Mouse (Mus musculus) forebrain, embryonic 12.5 days (tissue): ENCODE measurements around the gene Cradd. TPM values are rescaled to one million over a fixed set of nuclear protein-coding genes. Genes with fewer than 3 reads are reported as not detected.
A peak's percentile ranks its signal among the peaks of the same experiment; 100 is the strongest.

ENCODE experiments used
- ATAC-seq: fragments of 200-750 bp; cut with Nextera tagmentation; 2 replicates; pipeline ENCODE4 v1.8.0; 2017; ENCODE audit warnings: moderate TSS enrichment; ENCODE audit not compliant: low FRiP score
- H3K27ac ChIP-seq: fragments of 300-500 bp; sonication (generic); 2 replicates; pipeline ENCODE4 v1.5.1; 2016; ENCODE audit warnings: mild to moderate bottlenecking
- H3K27me3 ChIP-seq: fragments of 300-500 bp; sonication (generic); 2 replicates; pipeline ENCODE4 v1.6.1; 2016; ENCODE audit warnings: mild to moderate bottlenecking
- H3K36me3 ChIP-seq: fragments of 300-500 bp; sonication (generic); replicated peaks from 2 replicates; pipeline ENCODE4 v1.6.1; 2016; ENCODE audit warnings: mild to moderate bottlenecking
- H3K4me1 ChIP-seq: fragments of 300-500 bp; sonication (generic); 2 replicates; pipeline ENCODE4 v1.6.1; 2016
- H3K4me2 ChIP-seq: fragments of 300-500 bp; sonication (generic); 2 replicates; pipeline ENCODE4 v1.6.1; 2016; ENCODE audit warnings: mild to moderate bottlenecking, moderate library complexity
- H3K4me3 ChIP-seq: fragments of 300-500 bp; sonication (generic); replicated peaks from 2 replicates; pipeline ENCODE4 v1.5.1; 2016; ENCODE audit warnings: mild to moderate bottlenecking
- H3K9ac ChIP-seq: fragments of 300-500 bp; sonication (generic); 2 replicates; pipeline ENCODE4 v1.6.1; 2016; ENCODE audit warnings: mild to moderate bottlenecking
- H3K9me3 ChIP-seq: fragments of 300-500 bp; sonication (generic); 2 replicates; pipeline ENCODE4 v1.6.1; 2016
- WGBS: fragments of 180-500 bp; shearing (Covaris S2); methylation state at CpG from one replicate; pipeline ENCODE4 v1.1.7; 2016; 5-methylcytosine and 5-hydroxymethylcytosine counted together
- polyA plus RNA-seq: library from polyadenylated mRNA; unstranded; fragments of >200 nt; fragmentation: Nextera tagmentation; extraction: Ambion mirVana; gene quantifications from 2 replicates; pipeline ENCODE4 v1.2.1, GENCODE M21; 2016

Gene Cradd
- polyA plus RNA-seq, 1 experiment from 2014 or later = 13.3 TPM

DNA sequence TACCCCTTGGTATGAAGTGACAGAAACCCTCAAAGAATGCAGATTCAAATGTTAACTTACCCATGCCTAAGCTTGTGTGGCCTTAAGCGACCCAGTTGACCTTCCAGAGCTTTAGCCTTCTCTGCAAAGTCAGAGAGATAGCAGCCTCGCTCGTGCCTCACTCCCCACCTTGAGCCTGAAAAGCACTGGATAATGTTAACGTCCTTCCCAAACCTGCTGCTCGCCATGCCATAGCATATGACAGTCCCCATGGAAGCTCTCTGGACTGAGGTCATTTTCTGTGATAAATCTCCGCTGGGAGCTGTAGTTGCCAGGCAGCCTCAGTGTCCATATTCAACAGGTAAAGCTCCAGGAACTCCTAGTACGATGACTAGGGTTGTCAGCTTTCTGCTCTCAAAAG lies 170.7 kb downstream of the Cradd start:
- no peaks in the 10 kb centered on the region for H3K27me3 ChIP-seq
- no peak overlapping the region for H3K4me3 ChIP-seq
- WGBS = 82% methylated on average over 7 of the region's 7 CpGs
- no peak for ATAC-seq
- H3K9me3 ChIP-seq = no peaks in the 10 kb centered on the region
- no peaks in the 10 kb centered on the region for H3K36me3 ChIP-seq
- H3K4me2 ChIP-seq = no peak overlapping the region
- H3K9ac ChIP-seq = no peak overlapping the region
- no peak overlapping the region for H3K27ac ChIP-seq
- H3K4me1 ChIP-seq = no peaks in the 10 kb centered on the region

DNA sequence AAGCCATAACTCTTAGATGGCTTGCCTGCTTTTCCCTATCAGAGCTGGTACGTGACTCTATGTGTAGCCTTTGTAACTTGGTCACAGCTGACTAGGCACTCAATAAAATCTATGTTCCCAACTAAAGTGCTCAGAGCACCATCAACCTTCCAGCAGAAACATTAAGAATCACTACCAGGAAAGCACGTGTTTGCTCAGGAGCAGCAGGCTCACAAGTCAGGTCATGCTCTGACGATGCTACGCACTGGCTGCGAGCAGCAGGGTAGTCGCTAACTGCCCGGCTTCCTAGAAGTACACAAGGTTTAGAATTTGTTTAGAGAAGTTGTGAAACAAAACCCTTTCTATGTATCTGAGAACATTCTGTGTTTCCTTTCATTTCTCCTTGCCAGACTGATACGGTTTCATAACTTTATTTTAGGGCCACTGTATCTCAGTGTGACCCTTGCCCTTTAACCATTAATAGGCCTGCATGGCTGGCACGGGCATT lies 171.4 kb downstream of the Cradd start:
- no peak overlapping the region for H3K4me2 ChIP-seq
- no peaks in the 10 kb centered on the region for H3K27me3 ChIP-seq
- no peaks in the 10 kb centered on the region for H3K4me1 ChIP-seq
- no peak for ATAC-seq
- H3K4me3 ChIP-seq = no peak overlapping the region
- H3K27ac ChIP-seq = no peak overlapping the region
- H3K9ac ChIP-seq = no peak overlapping the region
- H3K36me3 ChIP-seq = no peaks in the 10 kb centered on the region
- 89% methylated on average over 9 of the region's 9 CpGs for WGBS
- H3K9me3 ChIP-seq = no peaks in the 10 kb centered on the region

DNA sequence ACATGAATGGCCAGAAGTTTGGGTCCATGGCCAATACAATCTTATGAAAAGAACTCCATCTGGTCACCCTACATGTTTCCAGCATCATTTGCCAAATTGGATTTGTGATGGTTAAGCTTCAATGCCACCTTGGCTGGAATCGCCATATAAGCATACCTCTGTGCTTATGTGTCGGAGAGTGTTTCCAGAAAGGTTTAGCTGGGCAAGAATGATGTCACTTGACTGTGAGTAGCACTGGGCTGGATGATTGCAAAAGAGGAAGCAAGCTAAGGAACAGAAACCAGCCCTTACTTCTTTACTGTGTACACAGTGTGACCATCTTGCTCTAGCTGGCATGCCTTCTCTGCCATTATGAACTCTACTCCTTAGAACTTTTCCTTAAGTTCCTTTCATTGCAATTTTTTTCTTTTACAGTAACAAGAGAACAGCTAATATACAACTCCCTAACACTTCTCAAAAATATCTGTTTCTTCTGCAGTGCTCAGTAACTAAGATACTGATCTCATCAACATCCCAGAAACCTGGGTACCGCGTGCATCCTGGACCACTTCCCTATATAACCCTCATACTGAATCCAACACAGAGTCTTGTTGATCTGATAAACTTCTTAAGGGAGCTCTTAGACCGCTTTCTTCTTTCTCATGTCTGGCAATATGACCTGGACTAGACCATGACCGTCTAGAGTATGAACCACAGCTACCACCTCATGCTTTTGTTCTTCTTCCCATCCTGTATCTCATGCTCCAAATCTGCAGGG lies 172.7 kb downstream of the Cradd start:
- WGBS = 93% methylated on average over 6 of the region's 6 CpGs
- Histone ChIP-seq H3K27ac (no peak overlapping the region), H3K9me3 (no peaks in the 10 kb centered on the region), H3K36me3 (no peaks in the 10 kb centered on the region), H3K4me2 (no peak overlapping the region), H3K9ac (no peak overlapping the region), H3K4me1 (peaks cover 4% of the 10 kb centered on the region; the same call in 1 of the 2 replicates), H3K27me3 (no peaks in the 10 kb centered on the region), H3K4me3 (no peak overlapping the region)
- no peak for ATAC-seq

DNA sequence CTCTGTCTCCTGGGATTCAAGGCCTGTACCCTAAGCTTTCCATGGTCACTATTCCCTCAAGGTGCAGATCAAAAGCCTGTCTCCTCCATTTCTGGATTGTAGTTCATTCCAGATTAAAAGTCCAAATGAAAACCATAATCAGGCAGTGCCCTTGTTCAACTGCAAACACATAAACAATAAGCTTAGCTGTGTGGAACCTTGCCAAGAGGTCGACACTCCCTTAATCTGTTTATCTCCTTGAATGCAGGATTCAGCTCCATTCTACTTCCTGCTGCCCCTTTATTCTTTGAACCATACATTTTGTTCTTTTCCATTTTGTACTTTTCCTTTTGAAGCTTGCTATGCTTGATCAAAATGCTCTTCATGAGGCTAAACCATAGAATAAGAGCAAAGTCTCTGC lies 174.3 kb downstream of the Cradd start:
- no peak overlapping the region for H3K9ac ChIP-seq
- no peak overlapping the region for H3K27ac ChIP-seq
- 29% methylated on average over 1 of the region's 1 CpGs for WGBS
- peaks cover 15% of the 10 kb centered on the region for H3K4me1 ChIP-seq
- no peak overlapping the region for H3K4me2 ChIP-seq
- no peaks in the 10 kb centered on the region for H3K27me3 ChIP-seq
- no peak for ATAC-seq
- no peaks in the 10 kb centered on the region for H3K36me3 ChIP-seq
- H3K9me3 ChIP-seq = no peaks in the 10 kb centered on the region
- H3K4me3 ChIP-seq = no peak overlapping the region

DNA sequence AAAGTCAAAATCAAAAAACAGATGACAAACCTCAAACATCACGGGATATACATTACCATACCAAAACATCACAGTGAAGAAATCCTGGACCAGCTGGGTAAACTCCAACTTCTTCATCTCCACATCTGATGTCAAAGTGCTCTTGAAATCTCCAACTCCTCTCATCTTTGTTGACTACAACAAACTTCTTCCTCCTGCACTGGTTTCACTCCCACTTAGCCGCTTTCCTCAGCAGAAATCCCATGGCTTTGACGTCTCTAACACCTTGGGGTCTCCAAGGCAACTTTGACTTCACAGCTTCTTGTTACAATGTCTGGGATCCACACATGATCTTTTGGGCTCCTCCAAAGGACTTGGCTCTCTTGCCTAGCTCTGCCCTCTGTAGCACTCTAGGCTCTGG lies 175.3 kb downstream of the Cradd start:
- 96% methylated on average over 3 of the region's 3 CpGs for WGBS
- no peak for ATAC-seq

DNA sequence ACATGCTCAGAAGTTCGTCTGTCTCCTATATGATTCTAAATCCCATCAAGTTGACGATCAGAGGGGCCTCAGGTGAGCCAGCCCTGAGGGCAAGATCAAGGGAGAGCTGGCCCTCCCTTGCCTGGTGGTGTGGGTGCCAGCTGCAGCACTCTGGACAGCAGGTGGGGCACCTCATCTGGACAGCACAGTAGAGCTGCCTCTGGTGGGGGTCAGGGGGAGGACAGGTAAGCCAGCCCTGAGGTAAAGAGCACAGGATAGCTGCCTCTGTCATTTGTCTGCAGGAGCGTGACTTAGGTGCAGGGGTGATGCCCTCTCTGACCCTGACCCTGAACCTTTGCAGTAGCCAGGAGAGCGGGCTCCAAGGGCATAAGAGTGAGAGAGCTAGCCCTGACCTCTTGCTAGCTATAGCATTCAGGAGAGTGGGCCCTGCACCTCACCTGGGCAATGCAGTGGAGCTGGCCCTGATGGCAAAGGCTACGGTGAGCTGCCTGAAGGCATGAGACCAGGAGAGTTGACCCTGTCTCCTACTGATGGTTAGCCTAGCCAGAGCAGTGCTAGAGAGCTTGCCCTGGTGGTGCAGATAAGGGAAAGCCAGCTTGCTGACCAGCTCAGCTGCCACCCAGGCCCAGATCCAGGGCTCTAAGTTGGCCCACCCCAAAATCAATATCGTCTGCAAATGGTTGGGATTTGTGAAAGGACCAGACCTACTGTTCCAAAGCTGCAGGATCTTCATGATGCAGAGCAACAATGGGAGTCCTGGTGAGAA lies 176.6 kb downstream of the Cradd start:
- no peak overlapping the region for H3K4me2 ChIP-seq
- no peak overlapping the region for H3K27ac ChIP-seq
- ATAC-seq = no peak
- 86% methylated on average over 6 of the region's 6 CpGs for WGBS
- no peak overlapping the region for H3K4me3 ChIP-seq
- no peaks in the 10 kb centered on the region for H3K36me3 ChIP-seq
- H3K9ac ChIP-seq = no peak overlapping the region
- peaks cover 36% of the 10 kb centered on the region for H3K4me1 ChIP-seq
- H3K27me3 ChIP-seq = no peaks in the 10 kb centered on the region
- H3K9me3 ChIP-seq = no peaks in the 10 kb centered on the region

More for the DNA sequence above, 175.3 kb downstream of the Cradd start:
- no peak overlapping the region for H3K4me2 ChIP-seq
- H3K27ac ChIP-seq = no peak overlapping the region
- H3K9me3 ChIP-seq = no peaks in the 10 kb centered on the region
- no peaks in the 10 kb centered on the region for H3K36me3 ChIP-seq
- no peak overlapping the region for H3K4me3 ChIP-seq
- H3K4me1 ChIP-seq = peaks cover 26% of the 10 kb centered on the region
- no peaks in the 10 kb centered on the region for H3K27me3 ChIP-seq
- no peak overlapping the region for H3K9ac ChIP-seq

DNA sequence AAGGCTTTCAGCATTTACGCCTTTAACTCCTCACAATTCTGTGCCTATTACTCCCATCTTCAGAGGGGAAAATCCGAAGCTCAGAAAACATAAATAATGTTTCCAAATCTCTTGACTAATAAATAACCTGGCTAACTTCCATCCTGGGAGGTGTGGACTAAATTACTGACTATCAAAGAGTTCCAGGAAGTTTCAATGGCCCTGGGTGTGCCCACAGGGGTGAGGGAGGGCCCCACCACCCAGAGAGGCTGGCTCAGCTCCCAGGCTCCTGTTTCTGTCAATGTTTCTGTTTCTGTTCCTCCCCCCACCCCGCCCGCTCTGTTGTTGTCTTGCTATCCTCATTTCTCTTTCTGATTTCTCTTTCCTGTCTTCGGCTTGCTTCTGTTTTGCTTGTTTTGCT lies 177.4 kb downstream of the Cradd start:
- Histone ChIP-seq H3K4me2 (no peak overlapping the region), H3K27ac (no peak overlapping the region), H3K4me3 (no peak overlapping the region), H3K4me1 (peaks cover 36% of the 10 kb centered on the region), H3K27me3 (no peaks in the 10 kb centered on the region), H3K9ac (no peak overlapping the region), H3K9me3 (no peaks in the 10 kb centered on the region), H3K36me3 (no peaks in the 10 kb centered on the region)
- WGBS = 79% methylated on average over 5 of the region's 5 CpGs
- ATAC-seq = no peak

DNA sequence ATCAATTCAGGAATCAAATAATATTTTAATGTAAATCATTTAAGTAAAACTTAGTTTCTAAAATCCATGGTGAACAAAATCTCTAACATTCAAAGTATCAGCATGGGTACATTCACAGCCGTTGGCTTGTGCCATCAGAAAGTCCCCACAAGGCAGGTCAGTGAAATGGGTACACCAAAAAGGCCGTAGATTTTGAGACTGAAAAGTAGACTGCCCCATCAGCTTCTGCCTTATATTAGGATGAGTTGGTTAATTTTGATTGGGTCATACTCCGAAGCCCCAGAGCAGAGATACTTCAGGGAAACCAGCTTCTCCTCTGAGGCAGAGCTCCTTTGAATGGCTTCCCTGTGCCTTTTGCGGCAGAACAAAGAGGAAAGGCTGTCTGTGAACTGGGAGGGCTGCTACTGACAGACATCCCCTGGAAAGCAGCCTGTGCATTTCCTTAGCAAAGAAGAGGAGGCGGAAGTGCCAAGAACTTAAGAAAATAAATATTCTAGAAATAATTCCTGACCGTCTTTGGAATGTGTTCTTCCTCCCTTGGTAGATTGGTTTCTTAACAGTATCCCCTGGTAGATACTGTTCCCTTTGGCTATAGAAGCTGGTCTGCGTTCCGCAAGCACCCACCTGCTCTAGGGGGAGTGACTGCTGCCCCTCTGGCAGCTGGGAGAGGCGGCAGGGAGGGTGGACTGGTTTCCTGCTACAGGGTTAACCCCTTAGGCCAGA lies 178.6 kb downstream of the Cradd start:
- Histone ChIP-seq H3K36me3 (no peaks in the 10 kb centered on the region), H3K4me1 (peaks cover 36% of the 10 kb centered on the region), H3K27ac (peak overlapping the region; percentile 46), H3K9ac (peak overlapping the region; percentile 9; the same call in 1 of the 2 replicates), H3K4me3 (no peak overlapping the region), H3K9me3 (no peaks in the 10 kb centered on the region), H3K4me2 (peak overlapping the region; percentile 9; the same call in 1 of the 2 replicates), H3K27me3 (no peaks in the 10 kb centered on the region)
- 32% methylated on average over 9 of the region's 9 CpGs for WGBS
- peak; percentile 59 for ATAC-seq

DNA sequence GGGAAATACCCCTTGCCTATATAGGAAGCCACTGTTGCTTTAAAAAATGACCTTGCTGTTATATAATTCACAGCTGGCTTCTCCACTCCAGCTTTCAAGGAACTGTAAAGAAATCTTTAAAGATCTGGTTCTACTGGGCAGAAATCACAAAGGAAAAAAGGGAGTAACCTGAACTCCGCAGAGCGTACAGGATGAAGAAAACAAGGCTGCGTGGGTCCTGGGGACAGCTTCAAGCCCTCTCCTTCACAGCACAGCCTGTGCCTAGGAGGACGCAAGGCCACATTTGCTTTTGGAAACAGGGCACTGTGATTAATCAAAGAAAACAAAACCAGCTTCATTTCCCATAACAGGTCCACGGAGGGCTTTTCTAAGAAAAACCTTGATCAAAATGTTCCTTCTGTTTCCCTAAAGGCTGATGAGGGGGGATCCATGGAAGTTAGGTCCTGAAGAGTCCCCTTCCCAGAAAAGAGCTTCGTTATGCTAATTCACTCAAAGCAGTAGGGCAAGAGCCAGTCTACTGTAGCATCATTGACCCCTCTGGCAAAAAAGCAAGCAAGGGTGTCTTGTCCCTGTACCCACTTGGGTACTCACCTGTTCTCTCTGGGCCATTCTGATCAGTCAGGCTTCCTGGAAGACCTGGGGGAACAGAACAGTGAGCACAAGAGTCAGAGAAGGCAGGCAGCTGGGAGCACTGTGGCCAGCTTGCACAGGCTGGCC lies 179.4 kb downstream of the Cradd start:
- Histone ChIP-seq H3K4me2 (no peak overlapping the region), H3K9ac (no peak overlapping the region)

DNA sequence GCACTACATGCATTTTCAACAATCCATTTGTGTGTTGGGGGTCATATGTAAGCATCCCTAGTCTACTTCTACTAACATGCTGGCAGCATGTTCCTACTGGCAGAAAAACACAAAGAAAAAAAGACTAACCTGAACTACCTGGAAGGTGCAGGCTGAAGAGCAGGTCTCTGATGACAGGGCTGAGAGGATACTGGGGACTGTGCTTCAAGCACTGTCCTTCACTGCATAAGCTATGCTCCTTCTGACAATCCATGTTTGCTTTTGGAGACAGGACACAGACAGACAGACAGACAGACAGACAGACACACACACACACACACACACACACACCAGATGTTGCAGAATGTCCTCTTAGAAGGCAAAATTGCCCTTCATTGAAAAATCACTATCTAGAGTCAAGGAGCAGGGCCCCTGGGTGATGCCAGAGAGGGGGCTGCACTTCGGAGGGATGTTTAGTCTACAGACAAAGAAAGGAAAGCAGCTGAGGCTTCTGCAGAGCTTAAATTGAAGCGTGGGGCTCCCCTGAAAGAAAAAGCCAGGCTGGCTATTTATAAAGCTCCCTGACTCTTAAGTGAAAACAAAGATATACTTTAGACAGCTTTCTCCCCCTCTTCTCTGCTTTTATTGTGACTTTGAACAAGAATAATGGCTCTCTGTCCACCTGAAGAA lies 180.4 kb downstream of the Cradd start:
- Histone ChIP-seq H3K9ac (no peak overlapping the region), H3K27ac (peak overlapping the region; percentile 65), H3K4me1 (peaks cover 39% of the 10 kb centered on the region), H3K4me2 (no peak overlapping the region; the same call in 1 of the 2 replicates), H3K4me3 (no peak overlapping the region), H3K27me3 (no peaks in the 10 kb centered on the region), H3K9me3 (no peaks in the 10 kb centered on the region), H3K36me3 (no peaks in the 10 kb centered on the region)
- WGBS = 2% methylated on average over 2 of the region's 2 CpGs
- ATAC-seq = no peak

More for the DNA sequence above, 179.4 kb downstream of the Cradd start:
- Histone ChIP-seq H3K9me3 (no peaks in the 10 kb centered on the region), H3K36me3 (no peaks in the 10 kb centered on the region), H3K4me3 (no peak overlapping the region), H3K27ac (0 out of 2 replicates have a peak overlapping the region, but pooled peaks have one; percentile 65), H3K4me1 (peaks cover 39% of the 10 kb centered on the region), H3K27me3 (no peaks in the 10 kb centered on the region)
- ATAC-seq = no peak
- 49% methylated on average over 6 of the region's 6 CpGs for WGBS

DNA sequence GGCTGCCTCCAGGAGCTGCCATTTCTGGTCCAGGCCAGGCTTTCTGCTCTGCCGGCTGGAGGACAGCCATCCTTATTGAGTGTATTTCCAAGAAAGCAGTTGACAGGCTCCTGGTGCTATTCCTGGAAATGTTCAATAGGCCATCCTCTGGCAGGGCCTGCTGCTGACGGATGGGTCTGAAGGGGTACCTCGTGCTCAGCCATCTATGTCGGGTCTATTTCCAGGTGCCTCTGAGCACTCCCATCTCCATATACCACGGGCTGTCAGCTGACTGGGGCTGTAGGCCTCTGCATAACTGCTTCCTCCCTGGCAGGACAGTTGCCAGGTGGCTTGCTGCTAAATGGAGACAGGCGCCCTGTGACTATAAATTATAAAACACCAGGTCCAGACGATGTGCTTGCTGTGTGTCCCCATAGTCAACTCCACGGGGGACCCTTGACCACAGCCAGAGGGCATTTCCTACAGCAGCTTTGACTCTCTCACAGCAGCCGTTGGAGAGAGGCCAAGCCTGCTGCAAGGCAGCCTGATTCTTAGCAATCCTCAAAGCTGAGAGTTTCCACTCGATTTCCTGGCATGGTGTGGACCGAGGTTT lies 181.0 kb downstream of the Cradd start:
- peaks cover 39% of the 10 kb centered on the region for H3K4me1 ChIP-seq
- ATAC-seq = peak; percentile 57
- no peaks in the 10 kb centered on the region for H3K36me3 ChIP-seq
- no peak overlapping the region for H3K4me3 ChIP-seq
- WGBS = 43% methylated on average over 11 of the region's 11 CpGs
- H3K9me3 ChIP-seq = no peaks in the 10 kb centered on the region
- no peak overlapping the region for H3K9ac ChIP-seq
- no peak overlapping the region for H3K4me2 ChIP-seq
- no peaks in the 10 kb centered on the region for H3K27me3 ChIP-seq
- peak overlapping the region; percentile 65 for H3K27ac ChIP-seq
